Mouse (Mus musculus) layer of hippocampus, adult 11-12 months (tissue): ENCODE results near the gene 2510039O18Rik.

Experiments
- DNase-seq: peaks from one replicate; pipeline ENCODE4 v3.0.0; 2022; ENCODE audit warnings: low spot score

Gene 2510039O18Rik

GRCm38 (mm10) chr4:147993571-147994095 lies 52.9 kb downstream of the 2510039O18Rik start:
- no peak for DNase-seq

- DNase-seq, result no peak
Observed at GRCm38 (mm10) chr4:147995311-147995710, 54.6 kb downstream of the 2510039O18Rik start.
